Mouse (Mus musculus) E14TG2a.4 (cell line): ENCODE results near the gene Prm1.

Experiments
- CTCF ChIP-seq: conservative IDR thresholded peaks from 2 replicates; pipeline ENCODE4 v1.5.1; 2014; ENCODE audit warnings: low read length
- POU5F1 ChIP-seq: IDR thresholded peaks from 2 replicates; pipeline ENCODE4 v1.6.1; 2014; ENCODE audit warnings: low read length, borderline replicate concordance

GRCm38 (mm10) chr16:10827766-10828460 lies 22.3 kb upstream of the Prm1 start:
- TF ChIP-seq CTCF (no peak), POU5F1 (no peak)
